Mouse (Mus musculus) neutrophil, adult 59 days (primary cell): ENCODE results near the gene Prame. TPM values are rescaled to one million over a fixed set of nuclear protein-coding genes. Genes with fewer than 3 reads are reported as not detected.

Source experiments
- total RNA-seq, 2 experiments: library from RNA; stranded (reverse); gene quantifications; 1 replicate in 1 of 2; 2 replicates in 1 of 2; pipeline ENCODE4 v1.2.4; 2023

The Prame gene
- not detected for total RNA-seq

DNA sequence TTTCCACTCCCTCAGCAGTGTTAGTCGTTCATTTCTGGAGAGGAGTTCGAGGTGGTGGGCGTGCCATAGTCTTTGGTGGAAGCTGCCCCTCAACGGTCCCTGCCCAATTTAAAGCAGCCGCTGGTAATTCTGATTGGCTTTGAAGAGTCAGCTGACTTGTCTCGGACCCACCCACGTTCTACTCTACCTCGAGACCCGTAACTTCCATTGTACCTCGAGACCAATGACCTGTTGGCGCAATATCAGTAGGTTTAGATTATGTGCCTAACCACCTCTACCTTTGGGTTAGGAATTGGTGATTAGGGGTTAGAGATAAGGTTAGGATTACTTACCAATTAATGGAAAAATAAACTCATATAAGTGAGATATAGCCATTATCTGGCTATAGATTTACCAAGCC is at the start of gene Prame:
Gene Prame (minus strand): TSS at position 101 of the 400 bp plus-strand sequence.

DNA sequence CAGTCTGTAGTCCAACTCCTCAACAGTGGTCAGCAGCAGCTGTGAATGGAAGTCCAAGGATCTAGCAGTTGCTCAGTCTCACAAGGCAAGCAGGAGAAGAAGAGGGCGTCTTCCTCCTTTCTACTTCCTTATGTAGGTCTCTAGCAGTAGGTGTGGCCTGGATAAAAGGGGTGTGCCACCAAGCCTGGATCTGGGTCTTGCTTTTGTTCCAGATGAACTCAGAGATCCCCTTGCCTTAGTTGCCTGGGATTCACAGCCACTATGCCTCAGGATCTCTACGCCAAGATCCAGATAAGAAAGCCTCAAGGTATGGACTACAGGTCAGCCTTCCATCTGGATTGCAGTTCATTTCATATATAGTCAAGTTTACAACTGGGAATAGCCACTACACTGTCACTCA is 28.8 kb downstream of the Prame start, which contains the start of gene Nxf7:
Gene Nxf7 (minus strand): TSS at position 101 of the 400 bp plus-strand sequence.

Other genes with a start within 250 kb of the Prame start
- gene Gm7903, start 193.9 kb downstream of the Prame start, total RNA-seq: not detected
- not detected for gene AV320801, start 133.1 kb downstream of the Prame start, total RNA-seq
- not detected for gene Nxf7, start 28.9 kb downstream of the Prame start, total RNA-seq
- 1 to 10 TPM in 1 of 2 experiments, not detected in 1; 1.7 TPM for gene Tcp11x2, start 66.1 kb upstream of the Prame start, total RNA-seq
- gene Tmsb15a, start 97.6 kb upstream of the Prame start, total RNA-seq: not detected
- gene Armcx5, start 115.0 kb upstream of the Prame start, total RNA-seq: 10 to 100 TPM; 12.2 to 12.4 TPM
- gene Gprasp1, start 115.0 kb upstream of the Prame start, total RNA-seq: 10 to 100 TPM; 15.6 to 20.6 TPM
- gene Bhlhb9, start 169.9 kb upstream of the Prame start, total RNA-seq: 1 to 10 TPM; 2.3 to 3.6 TPM
- 1 to 10 TPM in 1 of 2 experiments, not detected in 1; 1.4 TPM for gene Gprasp2, start 211.3 kb upstream of the Prame start, total RNA-seq